Mouse (Mus musculus): ENCODE measurements at regions not wholly inside any gene's neighbourhood (a gene's known extent, or its start where the extent isn't known, plus 50 kb on each side); places are given as distances from the start of the nearest gene placed in this dataset.

- TF ChIP-seq CTCF (IDR thresholded peaks at IDR 0.05; ENCODE audit: low read depth) = no peak
- TF ChIP-seq EP300 (IDR thresholded peaks at IDR 0.05; ENCODE audit: low read depth) = no peak
Observed at GRCm38 (mm10) chr10:19268051-19268450, 88.3 kb upstream of the Olig3 start.

All from liver, postnatal 0 days (tissue).